Mouse (Mus musculus): Measurements from ENCODE around the gene Fam19a1.

- TF ChIP-seq POLR2A (IDR thresholded peaks at IDR 0.05; ENCODE audit: insufficient read depth, low read length) (no peak), CTCF (IDR thresholded peaks at IDR 0.05; ENCODE audit: low read depth, low read length) (no peak)
Observed at GRCm38 (mm10) chr6:96266456-96266855, 153.5 kb downstream of the Fam19a1 start.

Measured in ES-Bruce4 (cell line).